Mouse (Mus musculus) hindbrain, embryonic 11.5 days (tissue): ENCODE results near the gene Kcnj6. TPM values are rescaled to one million over a fixed set of nuclear protein-coding genes. Genes with fewer than 3 reads are reported as not detected.

Experiments
- ATAC-seq: fragments of 200-750 bp; cut with Nextera tagmentation; 2 replicates; pipeline ENCODE4 v1.8.0; 2017; ENCODE audit warnings: mild to moderate bottlenecking, moderate TSS enrichment, moderate library complexity; ENCODE audit not compliant: low FRiP score
- DNase-seq: peaks from one replicate; pipeline ENCODE4 v3.0.0-alpha.2; 2015; ENCODE audit warnings: low spot score
- H3K27ac ChIP-seq: fragments of 300-500 bp; sonication (generic); 2 replicates; pipeline ENCODE4 v1.5.1; 2014; ENCODE audit warnings: mild to moderate bottlenecking, low read depth, low read length
- H3K27me3 ChIP-seq: fragments of 300-500 bp; sonication (generic); 2 replicates; pipeline ENCODE4 v1.6.1; 2014; ENCODE audit warnings: mild to moderate bottlenecking, low read length, moderate library complexity, mixed read lengths; ENCODE audit not compliant: control insufficient read depth, insufficient read depth
- H3K36me3 ChIP-seq: fragments of 300-500 bp; sonication (generic); 2 replicates; pipeline ENCODE4 v1.6.1; 2014; ENCODE audit warnings: mild to moderate bottlenecking, low read length, moderate library complexity, mixed read lengths; ENCODE audit not compliant: control insufficient read depth, insufficient read depth
- H3K4me1 ChIP-seq: fragments of 300-500 bp; sonication (generic); replicated peaks from 2 replicates; pipeline ENCODE4 v1.6.1; 2014; ENCODE audit warnings: low read length, mixed read lengths; ENCODE audit not compliant: control insufficient read depth, insufficient read depth
- H3K4me2 ChIP-seq: fragments of 300-500 bp; sonication (generic); replicated peaks from 2 replicates; pipeline ENCODE4 v1.6.1; 2014; ENCODE audit warnings: mild to moderate bottlenecking, low read depth, low read length
- H3K4me3 ChIP-seq: fragments of 300-500 bp; sonication (generic); 2 replicates; pipeline ENCODE4 v1.5.1; 2014; ENCODE audit warnings: low read depth, low read length
- H3K9ac ChIP-seq: fragments of 300-500 bp; sonication (generic); 2 replicates; pipeline ENCODE4 v1.6.1; 2014; ENCODE audit warnings: low read depth, low read length
- H3K9me3 ChIP-seq: fragments of 300-500 bp; sonication (generic); 2 replicates; pipeline ENCODE4 v1.6.1; 2016; ENCODE audit warnings: low read length; ENCODE audit not compliant: control insufficient read depth
- WGBS: fragments of 180-500 bp; shearing (Covaris S2); extraction: QIAGEN DNeasy Blood & Tissue Kit; methylation state at CpG from one replicate; pipeline ENCODE4 v1.1.7; 2014; 5-methylcytosine and 5-hydroxymethylcytosine counted together
- polyA plus RNA-seq: library from polyadenylated mRNA; unstranded; fragments of >200 nt; fragmentation: Nextera tagmentation; extraction: Ambion mirVana; gene quantifications from 2 replicates; pipeline ENCODE4 v1.2.1, GENCODE M21; 2014

The Kcnj6 gene
- polyA plus RNA-seq, 1 experiment from 2014 or later, result 0.08 TPM

GRCm38 (mm10) chr16:94720476-94721153 lies 276.9 kb downstream of the Kcnj6 start:
- Histone ChIP-seq H3K4me2 (no peak overlapping the region), H3K36me3 (no peaks in the 10 kb centered on the region), H3K27me3 (no peaks in the 10 kb centered on the region), H3K9ac (no peak overlapping the region), H3K4me3 (no peak overlapping the region), H3K4me1 (no peaks in the 10 kb centered on the region), H3K27ac (no peak overlapping the region), H3K9me3 (no peaks in the 10 kb centered on the region)
- ATAC-seq (no peak), DNase-seq (no peak)
- WGBS, result 65% methylated on average over 7 of the region's 7 CpGs

- ATAC-seq (no peak), DNase-seq (no peak)
- H3K27me3 ChIP-seq, result no peaks in the 10 kb centered on the region
- H3K27ac ChIP-seq, result no peak overlapping the region
- no peaks in the 10 kb centered on the region for H3K9me3 ChIP-seq
- WGBS, result 81% methylated on average over 4 of the region's 4 CpGs
- no peak overlapping the region for H3K4me3 ChIP-seq
- H3K4me2 ChIP-seq, result no peak overlapping the region
- no peaks in the 10 kb centered on the region for H3K4me1 ChIP-seq
- H3K9ac ChIP-seq, result no peak overlapping the region
- no peaks in the 10 kb centered on the region for H3K36me3 ChIP-seq
Measured at GRCm38 (mm10) chr16:94719488-94719887, 278.0 kb downstream of the Kcnj6 start.

- DNase-seq, result no peak
- WGBS, result 76% methylated on average over 4 of the region's 4 CpGs
- no peak overlapping the region for H3K27ac ChIP-seq
Measured at GRCm38 (mm10) chr16:94718919-94719318, 278.6 kb downstream of the Kcnj6 start.

GRCm38 (mm10) chr16:94717051-94717450 lies 280.4 kb downstream of the Kcnj6 start:
- Histone ChIP-seq H3K4me2 (no peak overlapping the region), H3K9me3 (no peaks in the 10 kb centered on the region), H3K27ac (no peak overlapping the region), H3K9ac (no peak overlapping the region), H3K27me3 (no peaks in the 10 kb centered on the region), H3K4me1 (no peaks in the 10 kb centered on the region), H3K4me3 (no peak overlapping the region), H3K36me3 (no peaks in the 10 kb centered on the region)
- no peak for ATAC-seq
- WGBS, result 90% methylated on average over 11 of the region's 11 CpGs
- DNase-seq, result no peak

More at GRCm38 (mm10) chr16:94718919-94719318, 278.6 kb downstream of the Kcnj6 start:
- Histone ChIP-seq H3K36me3 (no peaks in the 10 kb centered on the region), H3K27me3 (no peaks in the 10 kb centered on the region), H3K4me1 (no peaks in the 10 kb centered on the region), H3K4me2 (no peak overlapping the region), H3K4me3 (no peak overlapping the region), H3K9me3 (no peaks in the 10 kb centered on the region), H3K9ac (no peak overlapping the region)
- ATAC-seq, result no peak

GRCm38 (mm10) chr16:94714483-94714882 lies 283.0 kb downstream of the Kcnj6 start:
- H3K27ac ChIP-seq, result no peak overlapping the region
- H3K4me3 ChIP-seq, result no peak overlapping the region
- no peaks in the 10 kb centered on the region for H3K9me3 ChIP-seq
- DNase-seq (no peak), ATAC-seq (peak; percentile 54)
- 59% methylated on average over 14 of the region's 14 CpGs for WGBS
- no peaks in the 10 kb centered on the region for H3K4me1 ChIP-seq
- no peak overlapping the region for H3K9ac ChIP-seq
- H3K36me3 ChIP-seq, result no peaks in the 10 kb centered on the region
- H3K4me2 ChIP-seq, result no peak overlapping the region
- no peaks in the 10 kb centered on the region for H3K27me3 ChIP-seq

GRCm38 (mm10) chr16:94713480-94714094 lies 283.9 kb downstream of the Kcnj6 start:
- no peaks in the 10 kb centered on the region for H3K9me3 ChIP-seq
- peak overlapping the region; percentile 13; the same call in 1 of the 2 replicates for H3K4me3 ChIP-seq
- H3K9ac ChIP-seq, result no peak overlapping the region
- peak overlapping the region; percentile 17 for H3K4me2 ChIP-seq
- peak; percentile 91 for DNase-seq
- ATAC-seq, result peak; percentile 86
- H3K36me3 ChIP-seq, result no peaks in the 10 kb centered on the region
- H3K27me3 ChIP-seq, result no peaks in the 10 kb centered on the region
- WGBS, result 14% methylated on average over 25 of the region's 25 CpGs
- H3K27ac ChIP-seq, result no peak overlapping the region
- no peaks in the 10 kb centered on the region for H3K4me1 ChIP-seq

GRCm38 (mm10) chr16:94701971-94702370 lies 295.5 kb downstream of the Kcnj6 start:
- Histone ChIP-seq H3K4me3 (no peak overlapping the region), H3K4me2 (no peak overlapping the region), H3K27me3 (no peaks in the 10 kb centered on the region), H3K9ac (no peak overlapping the region), H3K36me3 (no peaks in the 10 kb centered on the region), H3K27ac (no peak overlapping the region), H3K4me1 (no peaks in the 10 kb centered on the region), H3K9me3 (no peaks in the 10 kb centered on the region)
- no peak for ATAC-seq
- DNase-seq, result no peak
- WGBS, result 93% methylated on average over 4 of the region's 4 CpGs

- no peak for ATAC-seq
- no peaks in the 10 kb centered on the region for H3K9me3 ChIP-seq
- H3K9ac ChIP-seq, result no peak overlapping the region
- no peaks in the 10 kb centered on the region for H3K27me3 ChIP-seq
- H3K4me3 ChIP-seq, result no peak overlapping the region
- no peak overlapping the region for H3K4me2 ChIP-seq
- DNase-seq, result no peak
- H3K4me1 ChIP-seq, result no peaks in the 10 kb centered on the region
- H3K27ac ChIP-seq, result no peak overlapping the region
- WGBS, result 90% methylated on average over 4 of the region's 4 CpGs
- H3K36me3 ChIP-seq, result no peaks in the 10 kb centered on the region
Measured at GRCm38 (mm10) chr16:94701141-94701540, 296.4 kb downstream of the Kcnj6 start.
